Mouse (Mus musculus) heart, embryonic 13.5 days (tissue): ENCODE results near the gene Mlip. TPM values are rescaled to one million over a fixed set of nuclear protein-coding genes. Genes with fewer than 3 reads are reported as not detected.
A peak's percentile ranks its signal among the peaks of the same experiment; 100 is the strongest.

Experiments
- ATAC-seq: fragments of 200-750 bp; cut with Nextera tagmentation; 2 replicates; pipeline ENCODE4 v1.8.0; 2017; ENCODE audit warnings: moderate TSS enrichment; ENCODE audit not compliant: insufficient number of reproducible peaks, low FRiP score, low TSS enrichment; ENCODE audit errors: extremely low read depth
- H3K27ac ChIP-seq: fragments of 300-500 bp; sonication (generic); replicated peaks from 2 replicates; pipeline ENCODE4 v1.5.1; 2015; ENCODE audit warnings: moderate library complexity, mild to moderate bottlenecking, inconsistent platforms
- H3K27me3 ChIP-seq: fragments of 300-500 bp; sonication (generic); replicated peaks from 2 replicates; pipeline ENCODE4 v1.6.1; 2015; ENCODE audit warnings: mild to moderate bottlenecking, inconsistent platforms
- H3K36me3 ChIP-seq: fragments of 300-500 bp; sonication (generic); 2 replicates; pipeline ENCODE4 v1.6.1; 2015; ENCODE audit warnings: mild to moderate bottlenecking, inconsistent platforms
- H3K4me1 ChIP-seq: fragments of 300-500 bp; sonication (generic); 2 replicates; pipeline ENCODE4 v1.6.1; 2015; ENCODE audit warnings: inconsistent platforms
- H3K4me2 ChIP-seq: fragments of 300-500 bp; sonication (generic); 2 replicates; pipeline ENCODE4 v1.6.1; 2015; ENCODE audit warnings: inconsistent platforms, mild to moderate bottlenecking, moderate library complexity
- H3K4me3 ChIP-seq: fragments of 300-500 bp; sonication (generic); 2 replicates; pipeline ENCODE4 v1.5.1; 2015; ENCODE audit warnings: moderate library complexity, mild to moderate bottlenecking, inconsistent platforms
- H3K9ac ChIP-seq: fragments of 300-500 bp; sonication (generic); 2 replicates; pipeline ENCODE4 v1.6.1; 2015; ENCODE audit warnings: inconsistent platforms, mild to moderate bottlenecking, moderate library complexity
- H3K9me3 ChIP-seq: fragments of 300-500 bp; sonication (generic); 2 replicates; pipeline ENCODE4 v1.6.1; 2016; ENCODE audit warnings: inconsistent platforms
- WGBS: fragments of 180-500 bp; shearing (Covaris S2); methylation state at CpG from one replicate; pipeline ENCODE4 v1.1.7; 2015; ENCODE audit warnings: mixed read lengths; 5-methylcytosine and 5-hydroxymethylcytosine counted together
- polyA plus RNA-seq: library from polyadenylated mRNA; unstranded; fragments of >200 nt; fragmentation: Nextera tagmentation; extraction: Ambion mirVana; gene quantifications from 2 replicates; pipeline ENCODE4 v1.2.1, GENCODE M21; 2015

Mlip gene
- polyA plus RNA-seq = 72.2 and 81.4 TPM in 2 replicates

GRCm38 (mm10) chr9:77352432-77353175 lies at the start of gene Mlip:
Gene Mlip (minus strand): TSS chr9:77352969.
- H3K9me3 ChIP-seq = no peaks in the 10 kb centered on the region
- no peak within 1 kb of the TSS for H3K9ac ChIP-seq
- H3K36me3 ChIP-seq = no peaks in the 10 kb centered on the region
- no peaks in the 10 kb centered on the region for H3K27me3 ChIP-seq
- H3K4me2 ChIP-seq = peak within 1 kb of the TSS; percentile 57
- 28% methylated on average over 14 of the region's 14 CpGs for WGBS
- H3K27ac ChIP-seq = peak within 1 kb of the TSS; percentile 46
- peaks cover 23% of the 10 kb centered on the region for H3K4me1 ChIP-seq
- ATAC-seq = peak; percentile 14; the same call in 1 of the 2 replicates
- H3K4me3 ChIP-seq = peak within 1 kb of the TSS; percentile 19

- H3K27ac ChIP-seq = no peak overlapping the region
- no peak overlapping the region for H3K9ac ChIP-seq
- ATAC-seq = no peak
- no peaks in the 10 kb centered on the region for H3K9me3 ChIP-seq
- no peaks in the 10 kb centered on the region for H3K4me1 ChIP-seq
- no peaks in the 10 kb centered on the region for H3K36me3 ChIP-seq
- 89% methylated on average over 5 of the region's 5 CpGs for WGBS
- no peak overlapping the region for H3K4me3 ChIP-seq
- H3K4me2 ChIP-seq = no peak overlapping the region
- H3K27me3 ChIP-seq = no peaks in the 10 kb centered on the region
Observed at GRCm38 (mm10) chr9:77399801-77400200, 47.0 kb upstream of the Mlip start.

GRCm38 (mm10) chr9:77398856-77399631 lies 46.3 kb upstream of the Mlip start:
- WGBS = 74% methylated on average over 13 of the region's 13 CpGs
- Histone ChIP-seq H3K4me3 (no peak overlapping the region), H3K9ac (no peak overlapping the region), H3K36me3 (no peaks in the 10 kb centered on the region), H3K4me2 (no peak overlapping the region), H3K27me3 (no peaks in the 10 kb centered on the region), H3K9me3 (no peaks in the 10 kb centered on the region), H3K4me1 (no peaks in the 10 kb centered on the region), H3K27ac (no peak overlapping the region)
- ATAC-seq = no peak

GRCm38 (mm10) chr9:77397027-77397426 lies 44.3 kb upstream of the Mlip start:
- Histone ChIP-seq H3K9ac (no peak overlapping the region), H3K4me2 (no peak overlapping the region), H3K27ac (no peak overlapping the region), H3K27me3 (no peaks in the 10 kb centered on the region), H3K4me1 (no peaks in the 10 kb centered on the region), H3K9me3 (no peaks in the 10 kb centered on the region), H3K36me3 (no peaks in the 10 kb centered on the region), H3K4me3 (no peak overlapping the region)
- WGBS = 59% methylated on average over 4 of the region's 4 CpGs
- ATAC-seq = no peak

- no peak for ATAC-seq
- no peaks in the 10 kb centered on the region for H3K36me3 ChIP-seq
- H3K27me3 ChIP-seq = no peaks in the 10 kb centered on the region
- no peak overlapping the region for H3K4me2 ChIP-seq
- H3K4me1 ChIP-seq = no peaks in the 10 kb centered on the region
- H3K9me3 ChIP-seq = no peaks in the 10 kb centered on the region
- no peak overlapping the region for H3K4me3 ChIP-seq
- no peak overlapping the region for H3K9ac ChIP-seq
- 84% methylated on average over 10 of the region's 10 CpGs for WGBS
- H3K27ac ChIP-seq = no peak overlapping the region
Observed at GRCm38 (mm10) chr9:77391248-77391647, 38.5 kb upstream of the Mlip start.

GRCm38 (mm10) chr9:77388956-77389355 lies 36.2 kb upstream of the Mlip start:
- Histone ChIP-seq H3K27me3 (no peaks in the 10 kb centered on the region), H3K4me2 (no peak overlapping the region), H3K9ac (no peak overlapping the region), H3K4me1 (peaks cover 10% of the 10 kb centered on the region), H3K9me3 (no peaks in the 10 kb centered on the region), H3K27ac (no peak overlapping the region), H3K36me3 (no peaks in the 10 kb centered on the region), H3K4me3 (no peak overlapping the region)
- ATAC-seq = no peak
- WGBS = 81% methylated on average over 8 of the region's 8 CpGs

- Histone ChIP-seq H3K4me3 (no peak overlapping the region), H3K27ac (no peak overlapping the region), H3K36me3 (no peaks in the 10 kb centered on the region), H3K9ac (no peak overlapping the region), H3K9me3 (no peaks in the 10 kb centered on the region), H3K4me2 (no peak overlapping the region), H3K4me1 (peaks cover 17% of the 10 kb centered on the region), H3K27me3 (no peaks in the 10 kb centered on the region)
- WGBS = 20% methylated on average over 1 of the region's 1 CpGs
- ATAC-seq = no peak
Observed at GRCm38 (mm10) chr9:77386751-77387150, 34.0 kb upstream of the Mlip start.

GRCm38 (mm10) chr9:77385611-77386010 lies 32.8 kb upstream of the Mlip start:
- WGBS = 52% methylated on average over 12 of the region's 12 CpGs
- Histone ChIP-seq H3K36me3 (no peaks in the 10 kb centered on the region), H3K4me1 (peaks cover 17% of the 10 kb centered on the region), H3K4me3 (peak overlapping the region; percentile 28), H3K4me2 (peak overlapping the region; percentile 64), H3K9me3 (no peaks in the 10 kb centered on the region), H3K27me3 (no peaks in the 10 kb centered on the region), H3K9ac (peak overlapping the region; percentile 50), H3K27ac (peak overlapping the region; percentile 63)
- ATAC-seq = no peak

GRCm38 (mm10) chr9:77384651-77385050 lies 31.9 kb upstream of the Mlip start:
- no peak for ATAC-seq
- Histone ChIP-seq H3K4me1 (peaks cover 17% of the 10 kb centered on the region), H3K27me3 (no peaks in the 10 kb centered on the region), H3K9me3 (no peaks in the 10 kb centered on the region), H3K4me3 (no peak overlapping the region), H3K9ac (no peak overlapping the region), H3K27ac (no peak overlapping the region), H3K36me3 (no peaks in the 10 kb centered on the region), H3K4me2 (no peak overlapping the region)
- WGBS = 80% methylated on average over 9 of the region's 9 CpGs

GRCm38 (mm10) chr9:77383951-77384350 lies 31.2 kb upstream of the Mlip start:
- WGBS = 74% methylated on average over 4 of the region's 4 CpGs
- H3K27ac ChIP-seq = no peak overlapping the region
- no peak overlapping the region for H3K9ac ChIP-seq
- H3K9me3 ChIP-seq = no peaks in the 10 kb centered on the region
- no peak for ATAC-seq
- H3K4me2 ChIP-seq = no peak overlapping the region
- H3K27me3 ChIP-seq = no peaks in the 10 kb centered on the region
- no peaks in the 10 kb centered on the region for H3K36me3 ChIP-seq
- peaks cover 17% of the 10 kb centered on the region for H3K4me1 ChIP-seq
- no peak overlapping the region for H3K4me3 ChIP-seq

- 32% methylated on average over 3 of the region's 3 CpGs for WGBS
- ATAC-seq = no peak
- no peak overlapping the region for H3K4me3 ChIP-seq
- no peaks in the 10 kb centered on the region for H3K27me3 ChIP-seq
- no peaks in the 10 kb centered on the region for H3K36me3 ChIP-seq
- H3K4me1 ChIP-seq = peaks cover 24% of the 10 kb centered on the region
- H3K9ac ChIP-seq = no peak overlapping the region
- H3K9me3 ChIP-seq = no peaks in the 10 kb centered on the region
- no peak overlapping the region for H3K4me2 ChIP-seq
- H3K27ac ChIP-seq = no peak overlapping the region
Observed at GRCm38 (mm10) chr9:77382514-77382913, 29.7 kb upstream of the Mlip start.
